ENCODE assay signal across 11 mouse cellular contexts in genomic region chr10:14760618-14761017, GRCm38 (mm10). TPM values are rescaled to one million over a fixed set of nuclear protein-coding genes. Genes with fewer than 3 reads are reported as not detected.
DNase-seq lines count a peak whose midpoint lies in the region; ATAC-seq and TF ChIP-seq lines count a peak whose summit lies in the region.
"Had no signal": no experiment of that assay in that cellular context is flagged by ENCODE, and none has a peak within 500 bp of the region (broad histone marks: within the 10 kb centered on the region; RNA-seq: fewer than 3 reads in every experiment).

No protein-coding gene starts in this region.

- no peaks in the 10 kb centered on the region for H3K36me3 ChIP-seq in heart, embryonic 15.5 days
- H3K36me3 ChIP-seq in hindbrain, embryonic 11.5 days (ENCODE audit: control insufficient read depth, insufficient read depth, low read length), result no peaks in the 10 kb centered on the region
- H3K36me3 ChIP-seq in midbrain, embryonic 12.5 days, result no peaks in the 10 kb centered on the region

- intact Hi-C loops in heart, postnatal 25 days (cut with DNase I), result no loop called here

- DNase-seq in heart, postnatal 25 days (ENCODE audit: low spot score), result no peak
- DNase-seq in hindbrain, embryonic 11.5 days (ENCODE audit: low spot score), result no peak
- no peak for DNase-seq in urinary bladder, postnatal 14 days (ENCODE audit: low spot score)
- no peak for DNase-seq in embryo, embryonic 10 days (ENCODE audit: low spot score)
- DNase-seq in layer of hippocampus, adult 9-11 months, result no peak
- DNase-seq: gastrocnemius, adult 2 months; spleen, adult 18-20 months had no signal

- H3K9ac ChIP-seq in heart, embryonic 15.5 days, result no peak overlapping the region
- H3K9ac ChIP-seq in hindbrain, embryonic 11.5 days (ENCODE audit: low read depth, low read length), result no peak overlapping the region
- 0 out of 2 replicates have a peak overlapping the region, but pooled peaks have one; percentile 13 for H3K9ac ChIP-seq in midbrain, embryonic 12.5 days (replicated peaks)

- no peaks in the 10 kb centered on the region for H3K9me3 ChIP-seq in heart, embryonic 15.5 days (replicated peaks)
- H3K9me3 ChIP-seq in hindbrain, embryonic 11.5 days (ENCODE audit: control insufficient read depth, low read length), result no peaks in the 10 kb centered on the region
- no peaks in the 10 kb centered on the region for H3K9me3 ChIP-seq in midbrain, embryonic 12.5 days

- no peak for ATAC-seq in heart, embryonic 15.5 days (replicated peaks; ENCODE audit: insufficient number of reproducible peaks, insufficient read depth, low FRiP score, low read depth)
- ATAC-seq in hindbrain, embryonic 11.5 days (ENCODE audit: low FRiP score), result peak; percentile 11; the same call in 1 of the 2 replicates
- peak; percentile 33 for ATAC-seq in midbrain, embryonic 12.5 days (ENCODE audit: low FRiP score, low read depth)
- ATAC-seq: activated CD4-positive, CD25-positive, alpha-beta regulatory T cell, adult 4 months had no signal

- no peak for TF ChIP-seq CTCF in cortical plate, adult 2 months (IDR thresholded peaks at IDR 0.05; ENCODE audit: extremely low read depth, insufficient read depth, low read length)

- WGBS in heart, embryonic 15.5 days, result 21% methylated on average over 8 of the region's 8 CpGs
- 24% methylated on average over 8 of the region's 8 CpGs for WGBS in hindbrain, embryonic 11.5 days
- 21% methylated on average over 8 of the region's 8 CpGs for WGBS in midbrain, embryonic 12.5 days

- peaks cover 8% of the 10 kb centered on the region for H3K4me1 ChIP-seq in heart, embryonic 15.5 days (replicated peaks)
- H3K4me1 ChIP-seq in cortical plate, adult 2 months (ENCODE audit: control insufficient read depth, insufficient read depth, low read length), result no peaks in the 10 kb centered on the region
- no peaks in the 10 kb centered on the region for H3K4me1 ChIP-seq in hindbrain, embryonic 11.5 days (replicated peaks; ENCODE audit: control insufficient read depth, insufficient read depth, low read length)
- H3K4me1 ChIP-seq in midbrain, embryonic 12.5 days, result peaks cover 10% of the 10 kb centered on the region

- H3K27ac ChIP-seq in heart, embryonic 15.5 days, result no peak overlapping the region
- H3K27ac ChIP-seq in cortical plate, adult 2 months (ENCODE audit: insufficient read depth, low read length), result no peak overlapping the region
- H3K27ac ChIP-seq in hindbrain, embryonic 11.5 days (ENCODE audit: low read depth, low read length), result no peak overlapping the region
- no peak overlapping the region for H3K27ac ChIP-seq in midbrain, embryonic 12.5 days (replicated peaks)
- H3K27ac ChIP-seq: gastrocnemius, adult 2 months had no signal

- H3K27me3 ChIP-seq in heart, embryonic 15.5 days, result peaks cover 12% of the 10 kb centered on the region
- peaks cover 2% of the 10 kb centered on the region; the same call in 1 of the 2 replicates for H3K27me3 ChIP-seq in hindbrain, embryonic 11.5 days (ENCODE audit: control insufficient read depth, insufficient read depth, low read length)
- H3K27me3 ChIP-seq in midbrain, embryonic 12.5 days, result peaks cover 15% of the 10 kb centered on the region

- no peak for TF ChIP-seq POLR2A in cortical plate, adult 2 months (IDR thresholded peaks at IDR 0.05; ENCODE audit: extremely low read depth, insufficient read depth, low read length)

- H3K4me3 ChIP-seq in heart, embryonic 15.5 days, result peak overlapping the region; percentile 47
- H3K4me3 ChIP-seq in cortical plate, adult 2 months (ENCODE audit: insufficient read depth, low read length), result peak overlapping the region; percentile 25
- H3K4me3 ChIP-seq in hindbrain, embryonic 11.5 days (ENCODE audit: low read depth, low read length), result peak overlapping the region; percentile 33
- peak overlapping the region; percentile 40 for H3K4me3 ChIP-seq in midbrain, embryonic 12.5 days

- H3K4me2 ChIP-seq in heart, embryonic 15.5 days, result peak overlapping the region; percentile 84
- peak overlapping the region; percentile 80 for H3K4me2 ChIP-seq in hindbrain, embryonic 11.5 days (replicated peaks; ENCODE audit: low read depth, low read length)
- H3K4me2 ChIP-seq in midbrain, embryonic 12.5 days (replicated peaks), result peak overlapping the region; percentile 76

RNA-seq across cellular contexts. Expression of gene Gje1, which starts 42.6 kb away (rescaled TPM):
- polyA plus RNA-seq in heart, embryonic 15.5 days (2015; fragmentation: Nextera tagmentation; extraction: Ambion mirVana), result not detected in 2 replicates
- total RNA-seq in heart, postnatal 25 days (2021), result not detected
- not detected in 2 replicates for polyA plus RNA-seq in cortical plate, adult 2 months (2012; rRNA removed)
- polyA plus RNA-seq in hindbrain, embryonic 11.5 days (2014; fragmentation: Nextera tagmentation; extraction: Ambion mirVana), result not detected in 2 replicates
- not detected in 2 replicates for polyA plus RNA-seq in midbrain, embryonic 12.5 days (2016; fragmentation: Nextera tagmentation; extraction: Ambion mirVana)
- total RNA-seq: gastrocnemius, adult 2 months had no signal
- polyA plus RNA-seq: activated CD4-positive, CD25-positive, alpha-beta regulatory T cell, adult 4 months had no signal

RNA-seq across cellular contexts. Expression of gene Nmbr, which starts 55.2 kb away (rescaled TPM):
- polyA plus RNA-seq in heart, embryonic 15.5 days (2015; fragmentation: Nextera tagmentation; extraction: Ambion mirVana), result 0.16 and 0.37 TPM in 2 replicates
- not detected for total RNA-seq in heart, postnatal 25 days (2021)
- 1.3 and 1.8 TPM in 2 replicates for polyA plus RNA-seq in cortical plate, adult 2 months (2012; rRNA removed)
- 0.56 and 0.77 TPM in 2 replicates for polyA plus RNA-seq in hindbrain, embryonic 11.5 days (2014; fragmentation: Nextera tagmentation; extraction: Ambion mirVana)
- polyA plus RNA-seq in midbrain, embryonic 12.5 days (2016; fragmentation: Nextera tagmentation; extraction: Ambion mirVana), result 0.33 and 0.58 TPM in 2 replicates
- polyA plus RNA-seq: activated CD4-positive, CD25-positive, alpha-beta regulatory T cell, adult 4 months had no signal

RNA-seq across cellular contexts. Expression of gene Vta1, which starts 55.3 kb away (rescaled TPM):
- polyA plus RNA-seq in heart, embryonic 15.5 days (2015; fragmentation: Nextera tagmentation; extraction: Ambion mirVana), result 64.9 and 73.6 TPM in 2 replicates
- total RNA-seq in heart, postnatal 25 days (2021), result 10 to 100 TPM; 27.1 to 29.8 TPM
- polyA plus RNA-seq in cortical plate, adult 2 months (2012; rRNA removed), result 83.6 and 89.5 TPM in 2 replicates
- polyA plus RNA-seq in hindbrain, embryonic 11.5 days (2014; fragmentation: Nextera tagmentation; extraction: Ambion mirVana), result 236 and 245 TPM in 2 replicates
- polyA plus RNA-seq in midbrain, embryonic 12.5 days (2016; fragmentation: Nextera tagmentation; extraction: Ambion mirVana), result 193 and 214 TPM in 2 replicates
